ENCODE assay signal across 8 mouse cellular contexts in genomic region chr10:128492051-128492450, GRCm38 (mm10). TPM values are rescaled to one million over a fixed set of nuclear protein-coding genes. Genes with fewer than 3 reads are reported as not detected.
DNase-seq lines count a peak whose midpoint lies in the region; ATAC-seq and TF ChIP-seq lines count a peak whose summit lies in the region.
"Not testable (repeated sequence)": the region's sequence is repeated elsewhere in the genome, so short reads cannot be mapped to it uniquely, and the experiment has no call there.

No protein-coding gene starts in this region.

- TF ChIP-seq POLR2A in embryonic fibroblast, embryonic 13.5 days (IDR thresholded peaks at IDR 0.05; ENCODE audit: low read depth, low read length) = not testable (repeated sequence)

- not testable (repeated sequence) for H3K4me1 ChIP-seq in embryonic fibroblast, embryonic 13.5 days (ENCODE audit: control insufficient read depth, insufficient read depth, low read length)
- peaks cover 47% of the 10 kb centered on the region for H3K4me1 ChIP-seq in heart, embryonic 11.5 days (ENCODE audit: control insufficient read depth, insufficient read depth, low read length)
- H3K4me1 ChIP-seq in hindbrain, postnatal 0 days (ENCODE audit: insufficient read depth, low read length) = peaks cover 14% of the 10 kb centered on the region
- H3K4me1 ChIP-seq in liver, postnatal 0 days (ENCODE audit: insufficient read depth) = peaks cover 23% of the 10 kb centered on the region
- H3K4me1 ChIP-seq in midbrain, embryonic 16.5 days (ENCODE audit: control insufficient read depth, insufficient read depth, low read length) = peaks cover 26% of the 10 kb centered on the region
- peaks cover 32% of the 10 kb centered on the region for H3K4me1 ChIP-seq in stomach, embryonic 16.5 days (ENCODE audit: control insufficient read depth, insufficient read depth, low read length)

- peaks cover 30% of the 10 kb centered on the region for H3K36me3 ChIP-seq in heart, embryonic 11.5 days (ENCODE audit: control insufficient read depth, insufficient read depth, low read length)
- H3K36me3 ChIP-seq in hindbrain, postnatal 0 days (ENCODE audit: insufficient read depth, low read length) = peaks cover 34% of the 10 kb centered on the region
- H3K36me3 ChIP-seq in liver, postnatal 0 days (replicated peaks; ENCODE audit: insufficient read depth, low read length) = peaks cover 48% of the 10 kb centered on the region
- peaks cover 37% of the 10 kb centered on the region for H3K36me3 ChIP-seq in midbrain, embryonic 16.5 days (ENCODE audit: control insufficient read depth, insufficient read depth, low read length)
- peaks cover 21% of the 10 kb centered on the region; the same call in 1 of the 2 replicates for H3K36me3 ChIP-seq in stomach, embryonic 16.5 days (ENCODE audit: control insufficient read depth, insufficient read depth, low read length)

- intact Hi-C loops in left cerebral cortex, adult 2 months (cut with DNase I) = loop anchor here (2.0 kb wide), 2 partner anchors 31 to 55 kb away; partner anchors contain the start of gene Zc3h10

- H3K27me3 ChIP-seq in heart, embryonic 11.5 days (ENCODE audit: control insufficient read depth, insufficient read depth, low read length); hindbrain, postnatal 0 days (ENCODE audit: insufficient read depth, low read length); liver, postnatal 0 days (ENCODE audit: insufficient read depth, low read length); midbrain, embryonic 16.5 days (ENCODE audit: control insufficient read depth, insufficient read depth, low read depth, low read length); stomach, embryonic 16.5 days (ENCODE audit: control insufficient read depth, insufficient read depth, low read length): not testable (repeated sequence)

- TF ChIP-seq EP300 in liver, postnatal 0 days (IDR thresholded peaks at IDR 0.05; ENCODE audit: low read depth) = not testable (repeated sequence)

- H3K9ac ChIP-seq in heart, embryonic 11.5 days (ENCODE audit: low read depth, low read length) = peak overlapping the region; percentile 98
- peak overlapping the region; percentile 75 for H3K9ac ChIP-seq in hindbrain, postnatal 0 days (replicated peaks; ENCODE audit: low read length)
- peak overlapping the region; percentile 91 for H3K9ac ChIP-seq in liver, postnatal 0 days (replicated peaks)
- H3K9ac ChIP-seq in midbrain, embryonic 16.5 days (ENCODE audit: low read depth, low read length) = peak overlapping the region; percentile 1; the same call in 1 of the 2 replicates
- H3K9ac ChIP-seq in stomach, embryonic 16.5 days (ENCODE audit: low read length) = peak overlapping the region; percentile 93

- TF ChIP-seq CTCF in embryonic fibroblast, embryonic 13.5 days (IDR thresholded peaks at IDR 0.05; ENCODE audit: borderline replicate concordance, insufficient read depth, low read length); hindbrain, postnatal 0 days (IDR thresholded peaks at IDR 0.05; ENCODE audit: low read depth); left cerebral cortex, adult 2 months (IDR thresholded peaks at IDR 0.05); liver, postnatal 0 days (IDR thresholded peaks at IDR 0.05; ENCODE audit: low read depth): not testable (repeated sequence)

- not testable (repeated sequence) for ATAC-seq in heart, embryonic 11.5 days (replicated peaks; ENCODE audit: insufficient number of reproducible peaks, low FRiP score, low TSS enrichment); hindbrain, postnatal 0 days; liver, postnatal 0 days; midbrain, embryonic 16.5 days; stomach, embryonic 16.5 days (ENCODE audit: insufficient read depth, low FRiP score)

- not testable (repeated sequence) for H3K9me3 ChIP-seq in heart, embryonic 11.5 days (replicated peaks; ENCODE audit: control insufficient read depth, low read length); hindbrain, postnatal 0 days (ENCODE audit: low read length); liver, postnatal 0 days (ENCODE audit: low read length); midbrain, embryonic 16.5 days (replicated peaks; ENCODE audit: control insufficient read depth, low read length, poor library complexity, severe bottlenecking); stomach, embryonic 16.5 days (replicated peaks; ENCODE audit: control insufficient read depth, low read length)

- H3K27ac ChIP-seq in embryonic fibroblast, embryonic 13.5 days (ENCODE audit: insufficient read depth, low read length) = peak overlapping the region; percentile 94
- peak overlapping the region; percentile 97 for H3K27ac ChIP-seq in heart, embryonic 11.5 days (ENCODE audit: low read depth, low read length)
- H3K27ac ChIP-seq in hindbrain, postnatal 0 days = peak overlapping the region; percentile 91; the same call in 1 of the 2 replicates
- H3K27ac ChIP-seq in left cerebral cortex, adult 2 months = peak overlapping the region; percentile 57
- H3K27ac ChIP-seq in liver, postnatal 0 days (ENCODE audit: low read depth) = 0 out of 2 replicates have a peak overlapping the region, but pooled peaks have one; percentile 98
- peak overlapping the region; percentile 43 for H3K27ac ChIP-seq in midbrain, embryonic 16.5 days (ENCODE audit: low read length)
- peak overlapping the region; percentile 99 for H3K27ac ChIP-seq in stomach, embryonic 16.5 days (ENCODE audit: low read length)

- peak overlapping the region; percentile 87 for H3K4me2 ChIP-seq in heart, embryonic 11.5 days
- H3K4me2 ChIP-seq in hindbrain, postnatal 0 days (ENCODE audit: low read depth, low read length) = peak overlapping the region; percentile 71
- peak overlapping the region; percentile 93 for H3K4me2 ChIP-seq in liver, postnatal 0 days (ENCODE audit: low read depth, low read length)
- peak overlapping the region; percentile 78 for H3K4me2 ChIP-seq in midbrain, embryonic 16.5 days (ENCODE audit: low read length)
- peak overlapping the region; percentile 76 for H3K4me2 ChIP-seq in stomach, embryonic 16.5 days (ENCODE audit: low read depth, low read length)

- 35% methylated on average over 7 of the region's 8 CpGs for WGBS in heart, embryonic 11.5 days (ENCODE audit: insufficient replicate concordance)
- 74% methylated on average over 8 of the region's 8 CpGs for WGBS in hindbrain, postnatal 0 days
- WGBS in liver, postnatal 0 days (ENCODE audit: insufficient replicate concordance) = 45% methylated on average over 8 of the region's 8 CpGs
- WGBS in midbrain, embryonic 16.5 days = 80% methylated on average over 8 of the region's 8 CpGs
- WGBS in stomach, embryonic 16.5 days = 33% methylated on average over 7 of the region's 8 CpGs

- peak overlapping the region; percentile 97 for H3K4me3 ChIP-seq in embryonic fibroblast, embryonic 13.5 days (ENCODE audit: insufficient read depth, low read length)
- peak overlapping the region; percentile 94 for H3K4me3 ChIP-seq in heart, embryonic 11.5 days (ENCODE audit: low read depth, low read length)
- H3K4me3 ChIP-seq in hindbrain, postnatal 0 days (ENCODE audit: low read length) = peak overlapping the region; percentile 59
- H3K4me3 ChIP-seq in left cerebral cortex, adult 2 months = peak overlapping the region; percentile 66
- H3K4me3 ChIP-seq in liver, postnatal 0 days (ENCODE audit: low read depth, low read length) = peak overlapping the region; percentile 89
- peak overlapping the region; percentile 77 for H3K4me3 ChIP-seq in midbrain, embryonic 16.5 days (ENCODE audit: low read depth, low read length)
- peak overlapping the region; percentile 73 for H3K4me3 ChIP-seq in stomach, embryonic 16.5 days (replicated peaks; ENCODE audit: low read length)

- peak; percentile 17 for DNase-seq in NIH3T3 (ENCODE audit: low read depth)
- not testable (repeated sequence) for DNase-seq in hindbrain, postnatal 0 days (ENCODE audit: low spot score); left cerebral cortex, adult 2 months (ENCODE audit: extremely low spot score in 1 of 2, low spot score in 2 of 2); liver, postnatal 0 days

RNA-seq across cellular contexts. Expression of gene Myl6, which starts 1.9 kb away (rescaled TPM):
- polyA plus RNA-seq in embryonic fibroblast, embryonic 13.5 days (2011; ENCODE audit: insufficient read length, low read depth, missing spikeins) = 2,243 and 2,568 TPM in 2 replicates
- polyA plus RNA-seq in heart, embryonic 11.5 days (2014; fragmentation: Nextera tagmentation; extraction: Ambion mirVana) = 1,242 and 1,345 TPM in 2 replicates
- total RNA-seq in hindbrain, postnatal 0 days (2014; rRNA removed) = 565 and 585 TPM in 2 replicates
- polyA plus RNA-seq in hindbrain, postnatal 0 days (2015; fragmentation: Nextera tagmentation; extraction: Ambion mirVana) = 1,081 and 1,089 TPM in 2 replicates
- total RNA-seq in left cerebral cortex, adult 2 months (2021) = 100 to 1,000 TPM; 555 to 562 TPM
- polyA plus RNA-seq in liver, postnatal 0 days (2015; fragmentation: Nextera tagmentation; extraction: Ambion mirVana) = 437 and 442 TPM in 2 replicates
- polyA plus RNA-seq in midbrain, embryonic 16.5 days (2015; fragmentation: Nextera tagmentation; extraction: Ambion mirVana) = 852 and 855 TPM in 2 replicates
- 2,126 and 2,216 TPM in 2 replicates for polyA plus RNA-seq in stomach, embryonic 16.5 days (2015; fragmentation: Nextera tagmentation; extraction: Ambion mirVana)

RNA-seq across cellular contexts. Expression of gene Myl6b, which starts 6.4 kb away (rescaled TPM):
- polyA plus RNA-seq in embryonic fibroblast, embryonic 13.5 days (2011; ENCODE audit: insufficient read length, low read depth, missing spikeins) = 9.4 and 10.6 TPM in 2 replicates
- polyA plus RNA-seq in heart, embryonic 11.5 days (2014; fragmentation: Nextera tagmentation; extraction: Ambion mirVana) = 3.3 and 5.4 TPM in 2 replicates
- 27.1 and 34.6 TPM in 2 replicates for total RNA-seq in hindbrain, postnatal 0 days (2014; rRNA removed)
- polyA plus RNA-seq in hindbrain, postnatal 0 days (2015; fragmentation: Nextera tagmentation; extraction: Ambion mirVana) = 4.2 and 4.9 TPM in 2 replicates
- 10 to 100 TPM; 30.7 to 32.9 TPM for total RNA-seq in left cerebral cortex, adult 2 months (2021)
- polyA plus RNA-seq in liver, postnatal 0 days (2015; fragmentation: Nextera tagmentation; extraction: Ambion mirVana) = 1.5 and 1.7 TPM in 2 replicates
- 5.3 and 6.4 TPM in 2 replicates for polyA plus RNA-seq in midbrain, embryonic 16.5 days (2015; fragmentation: Nextera tagmentation; extraction: Ambion mirVana)
- polyA plus RNA-seq in stomach, embryonic 16.5 days (2015; fragmentation: Nextera tagmentation; extraction: Ambion mirVana) = 2.7 and 3.9 TPM in 2 replicates

RNA-seq across cellular contexts. Expression of gene Smarcc2, which starts 33.0 kb away (rescaled TPM):
- polyA plus RNA-seq in embryonic fibroblast, embryonic 13.5 days (2011; ENCODE audit: insufficient read length, low read depth, missing spikeins) = 100 and 117 TPM in 2 replicates
- polyA plus RNA-seq in heart, embryonic 11.5 days (2014; fragmentation: Nextera tagmentation; extraction: Ambion mirVana) = 70.8 and 82.8 TPM in 2 replicates
- 174 and 181 TPM in 2 replicates for total RNA-seq in hindbrain, postnatal 0 days (2014; rRNA removed)
- polyA plus RNA-seq in hindbrain, postnatal 0 days (2015; fragmentation: Nextera tagmentation; extraction: Ambion mirVana) = 112 and 120 TPM in 2 replicates
- total RNA-seq in left cerebral cortex, adult 2 months (2021) = 100 to 1,000 TPM; 253 to 254 TPM
- 13.4 and 14.7 TPM in 2 replicates for polyA plus RNA-seq in liver, postnatal 0 days (2015; fragmentation: Nextera tagmentation; extraction: Ambion mirVana)
- polyA plus RNA-seq in midbrain, embryonic 16.5 days (2015; fragmentation: Nextera tagmentation; extraction: Ambion mirVana) = 185 and 195 TPM in 2 replicates
- 59.5 and 62.4 TPM in 2 replicates for polyA plus RNA-seq in stomach, embryonic 16.5 days (2015; fragmentation: Nextera tagmentation; extraction: Ambion mirVana)

RNA-seq across cellular contexts. Expression of gene Esyt1, which starts 33.6 kb away (rescaled TPM):
- polyA plus RNA-seq in embryonic fibroblast, embryonic 13.5 days (2011; ENCODE audit: insufficient read length, low read depth, missing spikeins) = 75.2 and 83.3 TPM in 2 replicates
- polyA plus RNA-seq in heart, embryonic 11.5 days (2014; fragmentation: Nextera tagmentation; extraction: Ambion mirVana) = 14.5 and 18.7 TPM in 2 replicates
- 22.9 and 29.0 TPM in 2 replicates for total RNA-seq in hindbrain, postnatal 0 days (2014; rRNA removed)
- 13.3 TPM in 2 replicates for polyA plus RNA-seq in hindbrain, postnatal 0 days (2015; fragmentation: Nextera tagmentation; extraction: Ambion mirVana)
- 10 to 100 TPM; 10.2 to 10.4 TPM for total RNA-seq in left cerebral cortex, adult 2 months (2021)
- polyA plus RNA-seq in liver, postnatal 0 days (2015; fragmentation: Nextera tagmentation; extraction: Ambion mirVana) = 6.6 and 7.6 TPM in 2 replicates
- 8.8 and 8.9 TPM in 2 replicates for polyA plus RNA-seq in midbrain, embryonic 16.5 days (2015; fragmentation: Nextera tagmentation; extraction: Ambion mirVana)
- polyA plus RNA-seq in stomach, embryonic 16.5 days (2015; fragmentation: Nextera tagmentation; extraction: Ambion mirVana) = 32.9 TPM in 2 replicates

RNA-seq across cellular contexts. Expression of gene Zc3h10, which starts 55.5 kb away (rescaled TPM):
- polyA plus RNA-seq in embryonic fibroblast, embryonic 13.5 days (2011; ENCODE audit: insufficient read length, low read depth, missing spikeins) = 4.7 and 6.0 TPM in 2 replicates
- polyA plus RNA-seq in heart, embryonic 11.5 days (2014; fragmentation: Nextera tagmentation; extraction: Ambion mirVana) = 7.7 and 8.0 TPM in 2 replicates
- total RNA-seq in hindbrain, postnatal 0 days (2014; rRNA removed) = 19.3 and 19.4 TPM in 2 replicates
- 12.5 and 13.8 TPM in 2 replicates for polyA plus RNA-seq in hindbrain, postnatal 0 days (2015; fragmentation: Nextera tagmentation; extraction: Ambion mirVana)
- 10 to 100 TPM; 12.4 to 15.7 TPM for total RNA-seq in left cerebral cortex, adult 2 months (2021)
- 5.0 and 5.4 TPM in 2 replicates for polyA plus RNA-seq in liver, postnatal 0 days (2015; fragmentation: Nextera tagmentation; extraction: Ambion mirVana)
- polyA plus RNA-seq in midbrain, embryonic 16.5 days (2015; fragmentation: Nextera tagmentation; extraction: Ambion mirVana) = 17.8 and 19.7 TPM in 2 replicates
- 10.7 and 10.8 TPM in 2 replicates for polyA plus RNA-seq in stomach, embryonic 16.5 days (2015; fragmentation: Nextera tagmentation; extraction: Ambion mirVana)

Comparison
In these comparisons a context has a peak if more than half of its experiments do, and no peak if none do; other contexts are left out.
1. H3K27ac ChIP-seq: peak in every context shown above with its lines; median percentile 99 in stomach, embryonic 16.5 days; 98 in liver, postnatal 0 days; 97 in heart, embryonic 11.5 days; 94 in embryonic fibroblast, embryonic 13.5 days; 91 in hindbrain, postnatal 0 days; 57 in left cerebral cortex, adult 2 months; 43 in midbrain, embryonic 16.5 days.
2. H3K9ac ChIP-seq: peak in every context shown above with its lines; median percentile 98 in heart, embryonic 11.5 days; 93 in stomach, embryonic 16.5 days; 91 in liver, postnatal 0 days; 75 in hindbrain, postnatal 0 days; 1 in midbrain, embryonic 16.5 days.